Mouse (Mus musculus) hindbrain, postnatal 0 days (tissue): ENCODE measurements at regions not wholly inside any gene's neighbourhood (a gene's known extent, or its start where the extent isn't known, plus 50 kb on each side); places are given as distances from the start of the nearest gene placed in this dataset.
"Not testable (repeated sequence)": the region's sequence is repeated elsewhere in the genome, so short reads cannot be mapped to it uniquely, and the experiment has no call there.

Experiments
- ATAC-seq: fragments of 200-750 bp; cut with Nextera tagmentation; 2 replicates; pipeline ENCODE4 v1.8.0; 2017; ENCODE audit warnings: mild to moderate bottlenecking, moderate TSS enrichment, moderate library complexity
- DNase-seq: peaks from one replicate; pipeline ENCODE4 v3.0.0-alpha.2; 2015; ENCODE audit warnings: low spot score
- H3K27ac ChIP-seq: fragments of 300-500 bp; sonication (generic); 2 replicates; pipeline ENCODE4 v1.5.1; 2014; ENCODE audit warnings: mild to moderate bottlenecking
- H3K27me3 ChIP-seq: fragments of 300-500 bp; sonication (generic); 2 replicates; pipeline ENCODE4 v1.6.1; 2014; ENCODE audit warnings: low read length, mixed read lengths; ENCODE audit not compliant: insufficient read depth
- H3K36me3 ChIP-seq: fragments of 300-500 bp; sonication (generic); 2 replicates; pipeline ENCODE4 v1.6.1; 2014; ENCODE audit warnings: low read length, mixed read lengths; ENCODE audit not compliant: insufficient read depth
- H3K4me1 ChIP-seq: fragments of 300-500 bp; sonication (generic); 2 replicates; pipeline ENCODE4 v1.6.1; 2014; ENCODE audit warnings: antibody characterized with exemption, low read length, mixed read lengths; ENCODE audit not compliant: insufficient read depth
- H3K4me2 ChIP-seq: fragments of 300-500 bp; sonication (generic); 2 replicates; pipeline ENCODE4 v1.6.1; 2014; ENCODE audit warnings: low read depth, mild to moderate bottlenecking, low read length, moderate library complexity, mixed read lengths
- H3K4me3 ChIP-seq: fragments of 300-500 bp; sonication (generic); 2 replicates; pipeline ENCODE4 v1.5.1; 2014; ENCODE audit warnings: low read length
- H3K9ac ChIP-seq: fragments of 300-500 bp; sonication (generic); replicated peaks from 2 replicates; pipeline ENCODE4 v1.6.1; 2014; ENCODE audit warnings: mild to moderate bottlenecking, low read length, moderate library complexity, mixed read lengths
- H3K9me3 ChIP-seq: fragments of 300-500 bp; sonication (generic); 2 replicates; pipeline ENCODE4 v1.6.1; 2016; ENCODE audit warnings: low read length, mixed read lengths
- CTCF ChIP-seq: IDR thresholded peaks from 2 replicates; pipeline ENCODE4 v1.5.1; 2016; ENCODE audit warnings: antibody characterized with exemption, control low read depth, low read depth
- WGBS: fragments of 180-500 bp; shearing (Covaris S2); extraction: QIAGEN DNeasy Blood & Tissue Kit; methylation state at CpG from one replicate; pipeline ENCODE4 v1.1.7; 2014; 5-methylcytosine and 5-hydroxymethylcytosine counted together

DNA sequence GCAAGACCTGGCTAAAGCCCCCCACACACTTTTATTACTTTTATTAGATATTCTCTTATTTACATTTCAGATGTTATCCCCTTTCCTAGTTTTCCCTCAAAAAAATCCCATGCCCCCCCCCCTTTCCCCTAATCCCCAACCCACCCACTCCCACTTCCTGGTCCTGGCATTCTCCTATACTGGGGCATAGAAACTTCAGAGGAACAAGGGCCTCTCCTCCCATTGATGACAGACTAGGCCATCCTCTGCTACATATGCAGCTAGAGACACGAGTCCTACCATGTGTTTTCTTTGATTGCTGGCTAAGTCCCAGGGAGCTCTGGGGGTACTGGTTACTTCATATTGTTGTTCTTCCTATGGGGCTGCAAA is 116.8 kb downstream of the Rfpl4b start:
- H3K9me3 ChIP-seq, H3K4me3 ChIP-seq, DNase-seq, H3K4me2 ChIP-seq, H3K27ac ChIP-seq, ATAC-seq, H3K4me1 ChIP-seq, H3K27me3 ChIP-seq, H3K36me3 ChIP-seq, H3K9ac ChIP-seq: not testable (repeated sequence)
- WGBS: 70% methylated on average over 1 of the region's 1 CpGs

DNA sequence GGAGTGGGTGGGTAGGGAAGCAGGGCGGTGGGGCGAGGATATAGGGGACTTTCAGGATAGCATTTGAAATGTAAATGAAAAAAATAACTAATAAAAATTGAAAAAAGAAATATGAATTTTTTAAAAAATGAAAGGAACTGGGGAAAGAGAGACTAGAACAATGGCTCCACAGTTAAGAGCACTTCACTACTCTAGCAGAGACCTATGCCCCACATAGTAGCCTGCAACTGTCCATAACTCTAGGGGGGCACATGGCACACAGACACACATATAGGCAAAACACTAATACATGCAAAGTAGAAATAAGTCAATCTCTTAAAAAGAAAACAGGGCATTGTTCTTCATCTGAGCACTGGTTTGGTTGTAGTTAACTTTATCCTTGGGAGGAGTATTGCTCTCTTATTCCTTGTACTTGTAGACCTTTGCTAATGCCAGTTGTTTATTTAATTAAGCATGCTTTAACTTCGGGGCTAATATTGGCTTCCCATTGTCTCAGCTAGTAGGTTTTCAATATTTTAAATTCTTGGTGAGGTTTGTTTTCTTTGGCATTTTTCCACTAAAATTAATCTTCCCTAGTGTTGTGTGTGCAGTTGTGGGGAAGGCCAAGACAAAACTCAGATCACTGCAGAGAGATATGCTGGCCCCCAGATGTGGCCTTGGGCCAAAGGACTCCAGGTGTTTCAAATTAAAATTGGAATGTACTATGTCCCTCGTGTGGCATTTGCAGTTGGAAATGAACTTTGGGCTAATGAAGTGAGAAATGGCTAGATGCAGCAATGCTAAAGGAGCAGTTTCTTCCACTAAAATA is 117.4 kb downstream of the Rfpl4b start:
- H3K4me1 ChIP-seq: no peaks in the 10 kb centered on the region
- no peaks in the 10 kb centered on the region for H3K36me3 ChIP-seq
- H3K9ac ChIP-seq: no peak overlapping the region
- no peak for ATAC-seq
- no peak overlapping the region for H3K4me3 ChIP-seq
- H3K27ac ChIP-seq: no peak overlapping the region
- no peak for TF ChIP-seq CTCF
- no peak for DNase-seq
- H3K4me2 ChIP-seq: no peak overlapping the region
- WGBS: 77% methylated on average over 4 of the region's 4 CpGs
- no peaks in the 10 kb centered on the region for H3K27me3 ChIP-seq
- no peaks in the 10 kb centered on the region for H3K9me3 ChIP-seq

DNA sequence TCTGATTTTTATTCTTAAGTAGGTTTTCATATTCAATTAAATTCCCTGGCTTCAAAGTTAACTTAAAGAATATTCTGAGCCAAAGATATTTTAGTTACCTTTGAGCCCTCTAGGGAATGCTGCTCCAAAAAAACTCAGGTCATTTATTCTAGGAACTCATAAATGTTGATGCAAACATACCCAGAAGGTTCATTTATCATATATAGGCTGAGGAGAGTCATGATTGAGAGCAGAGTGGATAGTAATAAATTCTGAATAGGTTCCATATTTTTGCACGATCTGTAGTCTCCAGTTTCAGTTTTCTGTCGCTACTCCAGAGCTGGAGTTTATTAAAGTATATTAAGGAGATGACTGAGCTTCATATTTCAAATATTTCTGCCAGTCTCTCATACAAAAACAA is 144.1 kb downstream of the Rfpl4b start:
- H3K4me1 ChIP-seq: no peaks in the 10 kb centered on the region
- H3K36me3 ChIP-seq: no peaks in the 10 kb centered on the region
- no peaks in the 10 kb centered on the region for H3K27me3 ChIP-seq
- no peak overlapping the region for H3K27ac ChIP-seq
- no peak overlapping the region for H3K4me3 ChIP-seq
- DNase-seq (no peak), ATAC-seq (no peak)
- H3K4me2 ChIP-seq: no peak overlapping the region
- H3K9me3 ChIP-seq: no peaks in the 10 kb centered on the region
- TF ChIP-seq CTCF: no peak
- no peak overlapping the region for H3K9ac ChIP-seq
- 86% methylated on average over 2 of the region's 2 CpGs for WGBS

DNA sequence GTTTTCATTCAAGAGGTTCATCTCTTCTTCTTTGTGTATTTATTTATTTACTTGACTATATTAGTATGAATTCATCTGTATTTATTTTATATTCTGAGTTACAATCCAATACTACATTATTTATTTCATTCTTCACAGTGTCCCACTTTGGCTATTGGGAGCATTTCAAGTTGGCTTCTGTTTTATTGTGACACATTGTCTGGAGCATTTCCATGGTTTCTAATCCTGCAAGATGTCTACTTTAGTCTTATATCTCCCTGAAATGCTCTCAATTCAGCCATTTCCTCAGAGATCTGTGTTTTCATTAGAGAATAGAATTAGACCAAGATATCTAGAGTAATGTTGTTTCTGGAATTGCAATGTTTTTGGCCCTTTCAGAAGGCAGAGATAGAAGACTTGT is 153.0 kb downstream of the Rfpl4b start:
- Histone ChIP-seq H3K4me1 (no peaks in the 10 kb centered on the region), H3K9ac (no peak overlapping the region), H3K9me3 (no peaks in the 10 kb centered on the region), H3K4me3 (no peak overlapping the region), H3K27ac (no peak overlapping the region), H3K4me2 (no peak overlapping the region), H3K36me3 (no peaks in the 10 kb centered on the region), H3K27me3 (no peaks in the 10 kb centered on the region)
- no peak for ATAC-seq
- no peak for TF ChIP-seq CTCF
- DNase-seq: no peak

DNA sequence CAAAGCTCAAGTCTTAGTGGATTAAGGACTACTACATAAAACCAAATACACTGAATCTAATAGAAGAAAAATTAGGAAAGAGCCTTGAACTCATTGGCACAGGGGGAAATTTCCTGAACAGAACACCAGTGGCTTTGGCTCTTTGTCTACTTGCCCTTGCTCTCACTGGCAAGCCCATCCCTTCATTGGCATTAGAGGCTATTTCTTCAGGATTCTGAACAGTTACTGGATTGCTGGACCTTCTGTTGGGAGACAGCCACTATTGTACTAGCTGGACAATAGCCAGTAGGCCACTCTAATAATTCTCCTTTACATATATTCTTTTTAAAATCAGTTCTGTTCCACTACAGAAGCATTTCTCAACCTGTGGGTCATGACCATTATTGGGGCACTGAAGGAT is 153.7 kb downstream of the Rfpl4b start:
- Histone ChIP-seq H3K36me3 (no peaks in the 10 kb centered on the region), H3K9ac (no peak overlapping the region), H3K27ac (no peak overlapping the region), H3K9me3 (no peaks in the 10 kb centered on the region), H3K4me2 (no peak overlapping the region), H3K27me3 (no peaks in the 10 kb centered on the region), H3K4me3 (no peak overlapping the region), H3K4me1 (no peaks in the 10 kb centered on the region)
- TF ChIP-seq CTCF: no peak
- DNase-seq (no peak), ATAC-seq (no peak)

DNA sequence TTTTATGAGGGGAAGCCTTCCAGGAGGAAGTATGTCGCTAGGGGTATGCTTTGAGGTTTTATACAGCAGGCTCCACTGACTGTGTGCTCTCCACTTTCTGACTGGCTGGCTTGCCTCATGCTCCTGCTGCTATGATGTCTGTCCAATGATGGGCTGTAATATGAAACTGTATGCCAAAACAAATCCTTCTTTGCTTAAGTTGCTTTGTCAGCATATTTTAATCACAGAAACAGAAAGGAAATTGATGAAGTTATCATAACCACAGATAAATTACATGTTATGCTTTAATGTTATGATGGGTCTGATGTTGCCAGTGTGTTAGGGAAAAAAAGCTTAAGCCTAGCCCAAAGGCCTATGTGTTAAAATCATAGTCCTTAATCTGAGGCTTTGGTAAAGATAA is 185.9 kb downstream of the Rfpl4b start:
- Histone ChIP-seq H3K9ac (no peak overlapping the region), H3K27me3 (no peaks in the 10 kb centered on the region), H3K4me2 (no peak overlapping the region), H3K36me3 (no peaks in the 10 kb centered on the region), H3K4me3 (no peak overlapping the region), H3K27ac (no peak overlapping the region), H3K4me1 (no peaks in the 10 kb centered on the region), H3K9me3 (no peaks in the 10 kb centered on the region)
- 60% methylated on average over 1 of the region's 1 CpGs for WGBS
- DNase-seq (no peak), ATAC-seq (no peak)
- TF ChIP-seq CTCF: no peak

DNA sequence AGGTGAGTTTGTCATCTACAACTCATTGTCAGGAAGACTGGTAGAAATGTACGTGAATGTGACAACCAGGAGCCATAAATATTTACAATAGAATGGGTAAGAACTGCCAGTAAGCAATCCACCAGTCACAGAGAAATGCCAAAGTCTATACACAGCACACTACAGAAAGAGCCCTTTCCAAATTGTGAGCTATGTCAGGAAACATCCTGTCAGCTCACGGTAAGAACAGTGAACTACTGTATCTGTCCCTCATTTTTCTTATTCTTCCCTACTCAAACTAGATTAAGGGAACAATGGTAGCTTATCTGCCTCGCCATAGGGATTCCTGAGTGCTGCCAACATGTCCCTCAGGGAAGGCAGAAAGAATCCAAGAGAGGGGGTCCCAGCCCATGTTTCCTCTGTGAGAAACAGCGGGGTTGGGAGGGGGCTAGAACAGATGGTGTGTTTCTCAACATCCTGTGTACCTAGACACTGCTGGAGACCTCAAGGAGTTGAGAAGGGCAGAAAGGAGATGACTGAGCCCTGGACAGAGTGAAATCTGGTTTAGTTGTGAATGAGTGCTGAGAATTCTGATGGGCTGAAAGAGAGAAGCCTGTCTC is 191.6 kb downstream of the Rfpl4b start:
- H3K4me3 ChIP-seq: no peak overlapping the region
- H3K9ac ChIP-seq: no peak overlapping the region
- no peak overlapping the region for H3K4me2 ChIP-seq
- ATAC-seq: peak; percentile 81
- no peaks in the 10 kb centered on the region for H3K36me3 ChIP-seq
- peak; percentile 10 for DNase-seq
- no peak for TF ChIP-seq CTCF
- no peaks in the 10 kb centered on the region for H3K4me1 ChIP-seq
- no peak overlapping the region for H3K27ac ChIP-seq
- H3K9me3 ChIP-seq: no peaks in the 10 kb centered on the region
- no peaks in the 10 kb centered on the region for H3K27me3 ChIP-seq
- 45% methylated on average over 4 of the region's 4 CpGs for WGBS
